ENCODE assay signal across 10 mouse cellular contexts in the genomic region with DNA sequence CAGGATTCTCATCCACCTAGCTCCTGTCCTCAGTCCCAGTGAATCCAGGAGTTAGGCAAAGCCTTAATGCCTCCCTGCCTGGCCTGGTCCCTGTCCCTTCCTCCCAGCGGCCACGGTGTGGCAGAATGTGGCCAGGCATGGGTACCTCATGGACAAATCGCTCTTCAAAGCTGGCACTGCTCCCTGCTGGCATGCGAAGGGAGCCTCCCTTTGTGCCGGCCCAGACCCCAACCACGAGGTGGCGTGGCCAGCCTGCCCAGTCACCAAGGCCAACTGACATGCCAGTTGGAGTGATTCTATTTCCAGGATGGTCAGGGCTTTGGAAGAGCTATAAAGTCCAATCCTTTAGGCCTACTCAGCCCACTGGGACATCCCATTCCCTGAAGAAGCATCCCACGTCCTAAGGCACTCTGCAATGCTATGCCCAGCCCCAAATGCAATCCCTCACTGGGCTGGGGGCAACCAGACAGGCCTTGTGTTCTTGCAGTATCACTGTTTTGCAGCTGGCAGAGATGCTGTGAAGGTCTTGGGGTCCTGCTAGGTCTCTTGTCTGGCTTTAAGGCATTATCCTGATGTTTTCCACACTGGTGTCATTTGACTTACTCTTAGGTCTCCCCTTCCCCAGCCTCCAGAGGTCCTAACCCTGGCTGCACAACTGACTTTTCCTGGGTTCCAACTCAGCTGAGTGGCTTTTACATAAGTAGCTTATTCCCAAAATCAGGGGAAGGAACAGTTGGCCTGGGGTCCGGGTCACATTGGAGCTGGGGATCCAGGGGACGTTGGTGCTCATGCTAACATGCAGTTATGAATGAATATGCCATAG. TPM values are rescaled to one million over a fixed set of nuclear protein-coding genes. Genes with fewer than 3 reads are reported as not detected.
DNase-seq lines count a peak whose midpoint lies in the region; ATAC-seq lines count a peak whose summit lies in the region.
"Had no signal": no experiment of that assay in that cellular context is flagged by ENCODE, and none has a peak within 500 bp of the region (broad histone marks: within the 10 kb centered on the region; RNA-seq: fewer than 3 reads in every experiment).

No protein-coding gene starts in this region.

- no peak for ATAC-seq in embryonic facial prominence, embryonic 14.5 days (ENCODE audit: low read depth)
- ATAC-seq in erythroblast, adult 5-6 weeks (replicated peaks; ENCODE audit: low FRiP score, poor library complexity, severe bottlenecking) = no peak
- no peak for ATAC-seq in kidney, embryonic 14.5 days (ENCODE audit: low FRiP score, low TSS enrichment)

- no peak overlapping the region for H3K4me3 ChIP-seq in embryonic facial prominence, embryonic 14.5 days (ENCODE audit: low read depth, low read length)
- H3K4me3 ChIP-seq in kidney, embryonic 14.5 days (ENCODE audit: low read length) = no peak overlapping the region
- H3K4me3 ChIP-seq: hindbrain, embryonic 15.5 days; megakaryocyte, embryonic 14.5 days had no signal

- WGBS in embryonic facial prominence, embryonic 14.5 days = 79% methylated on average over 10 of the region's 10 CpGs
- WGBS in kidney, embryonic 14.5 days = 81% methylated on average over 10 of the region's 10 CpGs

- H3K27me3 ChIP-seq in embryonic facial prominence, embryonic 14.5 days (replicated peaks; ENCODE audit: control insufficient read depth, insufficient read depth, low read length) = no peaks in the 10 kb centered on the region
- H3K27me3 ChIP-seq in kidney, embryonic 14.5 days (ENCODE audit: control insufficient read depth, insufficient read depth, low read length) = no peaks in the 10 kb centered on the region
- H3K27me3 ChIP-seq: hindbrain, embryonic 15.5 days had no signal

- peak overlapping the region; percentile 69 for H3K27ac ChIP-seq in embryonic facial prominence, embryonic 14.5 days (replicated peaks; ENCODE audit: low read depth, low read length)
- H3K27ac ChIP-seq in kidney, embryonic 14.5 days (ENCODE audit: low read depth, low read length) = no peak overlapping the region
- H3K27ac ChIP-seq: hindbrain, embryonic 15.5 days had no signal

- no peak overlapping the region for H3K9ac ChIP-seq in embryonic facial prominence, embryonic 14.5 days (ENCODE audit: low read depth, low read length)
- H3K9ac ChIP-seq in kidney, embryonic 14.5 days (ENCODE audit: low read depth, low read length) = no peak overlapping the region
- H3K9ac ChIP-seq: hindbrain, embryonic 15.5 days had no signal

- peak; percentile 19 for DNase-seq in kidney, postnatal 14 days
- DNase-seq in kidney, postnatal 25 days = no peak
- DNase-seq in adrenal gland, adult 8-10 months = peak; percentile 30
- DNase-seq in embryonic facial prominence, embryonic 14.5 days (ENCODE audit: low spot score) = peak; percentile 51
- DNase-seq in heart, postnatal 4 days = peak; percentile 79
- DNase-seq in kidney, postnatal 36 days = no peak

- H3K4me1 ChIP-seq in embryonic facial prominence, embryonic 14.5 days (ENCODE audit: control insufficient read depth, insufficient read depth, low read length) = peaks cover 50% of the 10 kb centered on the region
- peaks cover 57% of the 10 kb centered on the region for H3K4me1 ChIP-seq in kidney, embryonic 14.5 days (ENCODE audit: control insufficient read depth, insufficient read depth, low read length)
- H3K4me1 ChIP-seq: megakaryocyte, embryonic 14.5 days had no signal

- no peaks in the 10 kb centered on the region for H3K9me3 ChIP-seq in embryonic facial prominence, embryonic 14.5 days (ENCODE audit: control insufficient read depth, low read length)
- no peaks in the 10 kb centered on the region for H3K9me3 ChIP-seq in kidney, embryonic 14.5 days (ENCODE audit: control insufficient read depth, low read length)
- H3K9me3 ChIP-seq: hindbrain, embryonic 15.5 days; megakaryocyte, embryonic 14.5 days had no signal

- H3K36me3 ChIP-seq in embryonic facial prominence, embryonic 14.5 days (ENCODE audit: control insufficient read depth, insufficient read depth, low read length) = no peaks in the 10 kb centered on the region
- H3K36me3 ChIP-seq in kidney, embryonic 14.5 days (ENCODE audit: control insufficient read depth, insufficient read depth, low read length) = no peaks in the 10 kb centered on the region
- H3K36me3 ChIP-seq: hindbrain, embryonic 15.5 days had no signal

- no peak overlapping the region for H3K4me2 ChIP-seq in embryonic facial prominence, embryonic 14.5 days (ENCODE audit: low read depth, low read length)
- H3K4me2 ChIP-seq in kidney, embryonic 14.5 days (replicated peaks; ENCODE audit: low read depth, low read length) = no peak overlapping the region
- H3K4me2 ChIP-seq: hindbrain, embryonic 15.5 days had no signal

RNA-seq across cellular contexts. Expression of gene Mrpl23, which starts 17.7 kb away (rescaled TPM):
- total RNA-seq in adrenal gland, adult 8-10 months (2022) = 10 to 100 TPM in 1 of 4 experiments, 1 to 10 TPM in 3; 2.2 to 13.7 (median 4.8) TPM
- polyA plus RNA-seq in embryonic facial prominence, embryonic 14.5 days (2014; fragmentation: Nextera tagmentation; extraction: Ambion mirVana) = 30.3 and 33.1 TPM in 2 replicates
- 1 to 10 TPM; 3.7 to 6.4 TPM for total RNA-seq in heart, postnatal 4 days (2021)
- total RNA-seq in erythroblast, adult 5-6 weeks (2015; ENCODE audit: low replicate concordance) = not detected in 2 replicates
- total RNA-seq in erythroblast, adult 5-6 weeks (2017; ENCODE audit: low replicate concordance) = 3.7 and 8.1 TPM in 2 replicates
- polyA plus RNA-seq in kidney, embryonic 14.5 days (2014; fragmentation: Nextera tagmentation; extraction: Ambion mirVana) = 30.3 and 33.4 TPM in 2 replicates

RNA-seq across cellular contexts. Expression of gene Tnnt3, which starts 51.5 kb away (rescaled TPM):
- 1 to 10 TPM in 3 of 4 experiments, not detected in 1; 1.1 to 1.5 (median 1.3) TPM for total RNA-seq in adrenal gland, adult 8-10 months (2022)
- 376 and 643 TPM in 2 replicates for polyA plus RNA-seq in embryonic facial prominence, embryonic 14.5 days (2014; fragmentation: Nextera tagmentation; extraction: Ambion mirVana)
- total RNA-seq in heart, postnatal 4 days (2021) = 10 to 100 TPM in 1 of 2 experiments, under 1 TPM in 1; 0.98 to 10.9 TPM
- not detected in 2 replicates for total RNA-seq in erythroblast, adult 5-6 weeks (2015; ENCODE audit: low replicate concordance)
- total RNA-seq in erythroblast, adult 5-6 weeks (2017; ENCODE audit: low replicate concordance) = 2.0 TPM in 1 of 2 replicates, not detected in the other
- polyA plus RNA-seq in kidney, embryonic 14.5 days (2014; fragmentation: Nextera tagmentation; extraction: Ambion mirVana) = 3.2 and 3.5 TPM in 2 replicates

Comparison
In these comparisons a context has a peak if more than half of its experiments do, and no peak if none do; other contexts are left out.
1. DNase-seq: peak in kidney, postnatal 14 days (single experiment), adrenal gland, adult 8-10 months (single experiment), embryonic facial prominence, embryonic 14.5 days (single experiment) and heart, postnatal 4 days (single experiment); none in kidney, postnatal 25 days (0 of 2) and kidney, postnatal 36 days (0 of 2).